9 mouse cellular contexts compared by ENCODE assay signal in the genomic region with DNA sequence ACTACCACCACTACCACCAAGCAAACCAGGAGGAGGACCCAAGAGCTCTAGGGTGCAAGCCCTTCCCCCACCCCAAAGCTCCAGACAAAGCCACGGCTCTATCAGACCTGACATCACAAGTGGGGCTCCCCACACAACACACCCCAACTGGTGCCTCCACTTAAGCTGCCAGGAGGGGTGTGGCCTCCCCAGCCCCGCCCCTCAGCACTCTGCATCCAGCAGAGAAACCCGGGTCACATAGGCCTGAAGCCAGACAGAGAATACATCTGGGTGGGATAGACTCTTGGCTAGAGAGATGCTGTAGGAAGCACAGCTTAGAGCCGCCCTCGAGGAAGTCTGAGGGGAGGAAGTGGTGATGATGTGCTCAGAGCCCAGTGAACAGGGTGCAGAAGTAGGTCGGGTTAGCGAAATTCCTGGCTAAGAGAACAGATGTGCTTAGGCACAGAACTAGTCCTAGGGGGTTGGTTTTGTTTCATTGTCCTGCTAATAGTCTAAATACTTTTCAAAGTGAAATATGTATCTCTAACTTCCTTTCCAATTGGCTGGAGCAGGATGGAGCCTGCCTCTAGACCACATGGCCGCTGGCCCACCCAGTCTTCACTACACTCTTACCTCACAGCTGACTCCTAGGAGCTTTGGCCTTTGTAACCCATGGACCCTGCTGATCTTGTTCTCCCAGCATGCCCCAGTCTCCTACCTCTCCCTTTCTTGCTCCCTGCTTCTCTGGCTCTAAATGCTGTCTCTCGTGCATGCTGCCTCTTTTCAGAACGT. TPM values are rescaled to one million over a fixed set of nuclear protein-coding genes. Genes with fewer than 3 reads are reported as not detected.
DNase-seq lines count a peak whose midpoint lies in the region; ATAC-seq and TF ChIP-seq lines count a peak whose summit lies in the region.
"Had no signal": no experiment of that assay in that cellular context is flagged by ENCODE, and none has a peak within 500 bp of the region (broad histone marks: within the 10 kb centered on the region; RNA-seq: fewer than 3 reads in every experiment).

No protein-coding gene starts in this region.

- no peaks in the 10 kb centered on the region; the same call in 1 of the 2 replicates for H3K4me1 ChIP-seq in hindbrain, embryonic 16.5 days (ENCODE audit: control insufficient read depth, insufficient read depth, low read depth, low read length)
- peaks cover 9% of the 10 kb centered on the region for H3K4me1 ChIP-seq in hindbrain, embryonic 12.5 days
- H3K4me1 ChIP-seq in heart, embryonic 16.5 days (ENCODE audit: control insufficient read depth, insufficient read depth, low read length) = peaks cover 17% of the 10 kb centered on the region
- peaks cover 6% of the 10 kb centered on the region; the same call in 1 of the 2 replicates for H3K4me1 ChIP-seq in lung, postnatal 0 days (ENCODE audit: insufficient read depth, low read depth, low read length)

- TF ChIP-seq CTCF in lung, postnatal 0 days (IDR thresholded peaks at IDR 0.05) = no peak

- no peak overlapping the region for H3K9ac ChIP-seq in hindbrain, embryonic 16.5 days (ENCODE audit: low read depth, low read length)
- H3K9ac ChIP-seq in hindbrain, embryonic 12.5 days = no peak overlapping the region
- no peak overlapping the region for H3K9ac ChIP-seq in heart, embryonic 16.5 days (ENCODE audit: low read length)
- H3K9ac ChIP-seq in lung, postnatal 0 days (replicated peaks; ENCODE audit: low read depth) = no peak overlapping the region

- no peaks in the 10 kb centered on the region for H3K27me3 ChIP-seq in hindbrain, embryonic 16.5 days (replicated peaks; ENCODE audit: control insufficient read depth, insufficient read depth, low read length)
- H3K27me3 ChIP-seq in hindbrain, embryonic 12.5 days = no peaks in the 10 kb centered on the region
- no peaks in the 10 kb centered on the region for H3K27me3 ChIP-seq in heart, embryonic 16.5 days (ENCODE audit: control insufficient read depth, insufficient read depth, low read length)
- no peaks in the 10 kb centered on the region for H3K27me3 ChIP-seq in lung, postnatal 0 days (replicated peaks; ENCODE audit: insufficient read depth, low read length)
- H3K27me3 ChIP-seq: megakaryocyte, embryonic 14.5 days had no signal

- no peak overlapping the region for H3K4me3 ChIP-seq in hindbrain, embryonic 16.5 days (ENCODE audit: low read length)
- no peak overlapping the region for H3K4me3 ChIP-seq in hindbrain, embryonic 12.5 days
- H3K4me3 ChIP-seq in heart, embryonic 16.5 days (ENCODE audit: low read length) = no peak overlapping the region
- no peak overlapping the region for H3K4me3 ChIP-seq in lung, postnatal 0 days (ENCODE audit: low read depth, low read length)
- H3K4me3 ChIP-seq: megakaryocyte, embryonic 14.5 days had no signal

- peak; percentile 51; the same call in 1 of the 2 replicates for ATAC-seq in hindbrain, embryonic 16.5 days
- ATAC-seq in hindbrain, embryonic 12.5 days (ENCODE audit: low FRiP score) = no peak
- peak; percentile 60 for ATAC-seq in heart, embryonic 16.5 days (replicated peaks; ENCODE audit: extremely low read depth, insufficient read depth, low FRiP score)
- peak; percentile 71 for ATAC-seq in lung, postnatal 0 days

- no peak for TF ChIP-seq EP300 in lung, postnatal 0 days (IDR thresholded peaks at IDR 0.05)

- H3K4me2 ChIP-seq in hindbrain, embryonic 16.5 days (ENCODE audit: low read length) = no peak overlapping the region
- H3K4me2 ChIP-seq in hindbrain, embryonic 12.5 days (replicated peaks) = no peak overlapping the region
- H3K4me2 ChIP-seq in heart, embryonic 16.5 days (ENCODE audit: low read depth, low read length) = no peak overlapping the region
- H3K4me2 ChIP-seq in lung, postnatal 0 days (replicated peaks; ENCODE audit: low read depth, low read length) = no peak overlapping the region

- peak overlapping the region; percentile 30; the same call in 1 of the 2 replicates for H3K27ac ChIP-seq in hindbrain, embryonic 16.5 days (ENCODE audit: low read depth, low read length)
- H3K27ac ChIP-seq in hindbrain, embryonic 12.5 days = no peak overlapping the region; the same call in 1 of the 2 replicates
- H3K27ac ChIP-seq in heart, embryonic 16.5 days (ENCODE audit: low read length) = peak overlapping the region; percentile 33
- H3K27ac ChIP-seq in lung, postnatal 0 days (ENCODE audit: low read length) = 0 out of 2 replicates have a peak overlapping the region, but pooled peaks have one; percentile 26

- DNase-seq in R1 (ENCODE audit: low read depth, low spot score) = peak; percentile 50
- DNase-seq in lung, postnatal 0 days (ENCODE audit: low spot score) = peak; percentile 64
- DNase-seq in embryo, embryonic 10.5 days (ENCODE audit: low spot score) = no peak
- DNase-seq in ovary, postnatal 10 days (ENCODE audit: low spot score) = no peak
- DNase-seq in ovary, postnatal 36 days (ENCODE audit: low spot score) = no peak

- 45% methylated on average over 10 of the region's 10 CpGs for WGBS in hindbrain, embryonic 16.5 days
- 49% methylated on average over 10 of the region's 10 CpGs for WGBS in hindbrain, embryonic 12.5 days
- 35% methylated on average over 10 of the region's 10 CpGs for WGBS in heart, embryonic 16.5 days
- 31% methylated on average over 10 of the region's 10 CpGs for WGBS in lung, postnatal 0 days

- H3K36me3 ChIP-seq in hindbrain, embryonic 16.5 days (ENCODE audit: control insufficient read depth, insufficient read depth, low read length) = peaks cover 31% of the 10 kb centered on the region
- H3K36me3 ChIP-seq in hindbrain, embryonic 12.5 days = peaks cover 67% of the 10 kb centered on the region
- peaks cover 40% of the 10 kb centered on the region for H3K36me3 ChIP-seq in heart, embryonic 16.5 days (ENCODE audit: control insufficient read depth, insufficient read depth)
- peaks cover 35% of the 10 kb centered on the region for H3K36me3 ChIP-seq in lung, postnatal 0 days (ENCODE audit: insufficient read depth, low read length)

- no peaks in the 10 kb centered on the region for H3K9me3 ChIP-seq in hindbrain, embryonic 16.5 days (ENCODE audit: control insufficient read depth, low read length)
- no peaks in the 10 kb centered on the region for H3K9me3 ChIP-seq in hindbrain, embryonic 12.5 days (replicated peaks)
- H3K9me3 ChIP-seq in heart, embryonic 16.5 days (replicated peaks; ENCODE audit: control insufficient read depth, low read length) = no peaks in the 10 kb centered on the region
- H3K9me3 ChIP-seq in lung, postnatal 0 days (ENCODE audit: low read length) = no peaks in the 10 kb centered on the region
- H3K9me3 ChIP-seq: megakaryocyte, embryonic 14.5 days had no signal

RNA-seq across cellular contexts. Expression of gene Kcnk7, which starts 0.8 kb away (rescaled TPM):
- polyA plus RNA-seq in hindbrain, embryonic 16.5 days (2015; fragmentation: Nextera tagmentation; extraction: Ambion mirVana) = not detected in 2 replicates
- not detected in 2 replicates for polyA plus RNA-seq in hindbrain, embryonic 12.5 days (2016; fragmentation: Nextera tagmentation; extraction: Ambion mirVana)
- 0.18 and 0.24 TPM in 2 replicates for polyA plus RNA-seq in heart, embryonic 16.5 days (2015; fragmentation: Nextera tagmentation; extraction: Ambion mirVana)
- 0.87 and 1.3 TPM in 2 replicates for polyA plus RNA-seq in lung, postnatal 0 days (2015; fragmentation: Nextera tagmentation; extraction: Ambion mirVana)

RNA-seq across cellular contexts. Expression of gene Pcnx3, which starts 16.3 kb away (rescaled TPM):
- polyA plus RNA-seq in hindbrain, embryonic 16.5 days (2015; fragmentation: Nextera tagmentation; extraction: Ambion mirVana) = 22.6 and 24.8 TPM in 2 replicates
- polyA plus RNA-seq in hindbrain, embryonic 12.5 days (2016; fragmentation: Nextera tagmentation; extraction: Ambion mirVana) = 34.6 and 35.0 TPM in 2 replicates
- 11.5 and 13.4 TPM in 2 replicates for polyA plus RNA-seq in heart, embryonic 16.5 days (2015; fragmentation: Nextera tagmentation; extraction: Ambion mirVana)
- polyA plus RNA-seq in lung, postnatal 0 days (2015; fragmentation: Nextera tagmentation; extraction: Ambion mirVana) = 11.3 and 12.9 TPM in 2 replicates

RNA-seq across cellular contexts. Expression of gene Map3k11, which starts 16.4 kb away (rescaled TPM):
- 9.2 and 13.2 TPM in 2 replicates for polyA plus RNA-seq in hindbrain, embryonic 16.5 days (2015; fragmentation: Nextera tagmentation; extraction: Ambion mirVana)
- polyA plus RNA-seq in hindbrain, embryonic 12.5 days (2016; fragmentation: Nextera tagmentation; extraction: Ambion mirVana) = 21.5 and 23.3 TPM in 2 replicates
- 24.4 and 26.8 TPM in 2 replicates for polyA plus RNA-seq in heart, embryonic 16.5 days (2015; fragmentation: Nextera tagmentation; extraction: Ambion mirVana)
- polyA plus RNA-seq in lung, postnatal 0 days (2015; fragmentation: Nextera tagmentation; extraction: Ambion mirVana) = 36.8 and 36.9 TPM in 2 replicates

RNA-seq across cellular contexts. Expression of gene Ehbp1l1, which starts 21.1 kb away (rescaled TPM):
- 21.6 and 29.7 TPM in 2 replicates for polyA plus RNA-seq in hindbrain, embryonic 16.5 days (2015; fragmentation: Nextera tagmentation; extraction: Ambion mirVana)
- 10.8 and 12.1 TPM in 2 replicates for polyA plus RNA-seq in hindbrain, embryonic 12.5 days (2016; fragmentation: Nextera tagmentation; extraction: Ambion mirVana)
- polyA plus RNA-seq in heart, embryonic 16.5 days (2015; fragmentation: Nextera tagmentation; extraction: Ambion mirVana) = 92.3 and 97.5 TPM in 2 replicates
- polyA plus RNA-seq in lung, postnatal 0 days (2015; fragmentation: Nextera tagmentation; extraction: Ambion mirVana) = 19.3 and 21.6 TPM in 2 replicates

RNA-seq across cellular contexts. Expression of gene Fam89b, which starts 24.5 kb away (rescaled TPM):
- polyA plus RNA-seq in hindbrain, embryonic 16.5 days (2015; fragmentation: Nextera tagmentation; extraction: Ambion mirVana) = 118 and 128 TPM in 2 replicates
- 174 and 177 TPM in 2 replicates for polyA plus RNA-seq in hindbrain, embryonic 12.5 days (2016; fragmentation: Nextera tagmentation; extraction: Ambion mirVana)
- polyA plus RNA-seq in heart, embryonic 16.5 days (2015; fragmentation: Nextera tagmentation; extraction: Ambion mirVana) = 68.6 and 72.3 TPM in 2 replicates
- 120 and 126 TPM in 2 replicates for polyA plus RNA-seq in lung, postnatal 0 days (2015; fragmentation: Nextera tagmentation; extraction: Ambion mirVana)

Comparison
In these comparisons a context has a peak if more than half of its experiments do, and no peak if none do; other contexts are left out.
1. DNase-seq: peak in R1 (single experiment) and lung, postnatal 0 days (single experiment); none in embryo, embryonic 10.5 days (single experiment), ovary, postnatal 10 days (single experiment) and ovary, postnatal 36 days (single experiment).